Mouse (Mus musculus): Measurements from ENCODE around the gene Rtraf. TPM values are rescaled to one million over a fixed set of nuclear protein-coding genes. Genes with fewer than 3 reads are reported as not detected.

Gene Rtraf
- total and polyA plus RNA-seq, 3 experiments = 115 to 216 (median 163) TPM

DNA sequence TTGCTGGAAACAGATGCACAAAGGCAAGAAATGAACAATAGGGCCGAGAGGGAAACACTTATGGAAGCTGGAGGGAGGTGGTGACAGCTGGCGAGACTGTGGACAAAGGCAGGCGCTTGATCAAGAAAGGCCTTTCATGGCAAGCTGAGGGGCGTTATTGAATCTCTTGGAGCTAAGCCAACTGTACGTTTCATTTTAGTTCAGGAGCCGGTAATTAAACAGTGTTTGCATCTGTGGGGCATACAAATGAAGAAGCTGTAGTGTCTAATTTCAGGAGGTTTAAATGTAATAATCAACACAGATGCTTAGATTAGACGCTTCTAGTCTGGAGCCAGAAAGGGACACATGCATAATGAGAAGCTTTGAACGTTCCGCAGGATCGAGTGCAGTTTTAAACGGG, 1.9 kb upstream of the Rtraf start:
- Histone ChIP-seq H3K9me3 (replicated peaks; ENCODE audit: low read length) (peaks cover 6% of the 10 kb centered on the region), H3K27ac (ENCODE audit: insufficient read depth, low read depth) (no peak overlapping the region), H3K9ac (ENCODE audit: insufficient read depth, low read depth) (no peak overlapping the region), H3K79me2 (replicated peaks; ENCODE audit: control insufficient read depth, extremely low read depth, insufficient read depth, poor library complexity, severe bottlenecking) (peaks cover 20% of the 10 kb centered on the region), H3K36me3 (replicated peaks in 1 of 2; ENCODE audit: control insufficient read depth in 1 of 2, insufficient read depth in 1 of 2, low read length in 1 of 2) (peaks cover 9 to 15% of the 10 kb centered on the region in 2 experiments), H3K27me3 (replicated peaks) (peaks cover 4% of the 10 kb centered on the region), H3K4me2 (ENCODE audit: insufficient read depth, low read depth, poor library complexity, severe bottlenecking) (no peak overlapping the region), H3K4me1 (ENCODE audit: control insufficient read depth in 1 of 2, insufficient read depth in 2 of 2) (peaks cover 0 to 9% of the 10 kb centered on the region in 2 experiments; a peak in 3 of 4 replicates), H3K4me3 (replicated peaks in 1 of 3; ENCODE audit: low read depth in 2 of 3, low read length in 2 of 3, poor library complexity in 1 of 3) (no peak overlapping the region)
- in situ Hi-C loops (cut with MboI; ENCODE audit: low pct_ligation_motif_present, low pct_unique_long_range_greater_than_20kb, low sequenced_read_pairs) (loop anchor here (25.0 kb wide), 1 partner anchor 437 kb away; the partner anchor contains the start of gene Kcnk16), dilution Hi-C loops (cut with MboI; ENCODE audit: extremely low pct_ligation_motif_present, extremely low pct_unique_long_range_greater_than_20kb, low sequenced_read_pairs) (no loop called here)
- TF ChIP-seq GABPA (IDR thresholded peaks at IDR 0.05; ENCODE audit: insufficient replicate concordance, low read depth, low read length) = no peak
- no peak for TF ChIP-seq ELF1 (IDR thresholded peaks at IDR 0.05; ENCODE audit: low read depth, low read length)
- no peak for TF ChIP-seq POLR2AphosphoS2 (IDR thresholded peaks at IDR 0.05; ENCODE audit: low read depth, low read length)
- TF ChIP-seq UBTF (IDR thresholded peaks at IDR 0.05; ENCODE audit: low read depth, low read length) = no peak
- no peak for TF ChIP-seq ETS1 (conservative IDR thresholded peaks at IDR 0.05; ENCODE audit: low read depth, low read length)
- no peak for TF ChIP-seq SMC3 (IDR thresholded peaks at IDR 0.05; ENCODE audit: low read depth, low read length)
- no peak for TF ChIP-seq MAFK (IDR thresholded peaks at IDR 0.05; ENCODE audit: insufficient replicate concordance, low read length)
- no peak for TF ChIP-seq MXI1 (IDR thresholded peaks at IDR 0.05; ENCODE audit: low read depth, low read length)
- DNase-seq (ENCODE audit: extremely low read depth) = no peak

DNA sequence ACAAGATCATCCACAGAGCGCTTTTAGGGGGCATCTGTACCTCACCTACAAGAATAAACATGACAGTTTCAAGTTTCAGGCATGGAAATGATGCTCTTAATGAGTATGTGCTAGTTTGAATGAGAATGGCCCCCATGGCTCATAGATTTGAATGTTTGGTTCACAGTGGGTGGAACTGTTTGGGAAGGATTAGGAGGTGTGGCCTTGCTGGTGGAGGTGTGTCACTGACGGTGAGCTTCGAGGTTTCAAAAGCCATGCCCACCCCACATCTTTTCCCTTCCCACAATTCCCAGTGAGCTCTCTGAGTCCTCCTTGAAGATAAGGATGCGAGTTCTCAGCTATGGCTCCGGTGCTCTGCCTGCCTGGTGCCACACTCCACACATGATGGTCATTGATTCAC, 1.9 kb downstream of the Rtraf start:
- H3K4me1 ChIP-seq (ENCODE audit: control insufficient read depth in 1 of 2, insufficient read depth in 2 of 2) = peaks cover 0 to 9% of the 10 kb centered on the region in 2 experiments; a peak in 2 of 4 replicates
- peaks cover 6% of the 10 kb centered on the region for H3K9me3 ChIP-seq (replicated peaks; ENCODE audit: low read length)
- H3K27me3 ChIP-seq (replicated peaks) = no peaks in the 10 kb centered on the region
- dilution Hi-C loops (cut with MboI; ENCODE audit: extremely low pct_ligation_motif_present, extremely low pct_unique_long_range_greater_than_20kb, low sequenced_read_pairs) (no loop called here), in situ Hi-C loops (cut with MboI; ENCODE audit: low pct_ligation_motif_present, low pct_unique_long_range_greater_than_20kb, low sequenced_read_pairs) (no loop called here)
- no peak overlapping the region for H3K4me3 ChIP-seq (replicated peaks in 1 of 3; ENCODE audit: low read depth in 2 of 3, low read length in 2 of 3, poor library complexity in 1 of 3)
- H3K9ac ChIP-seq (ENCODE audit: insufficient read depth, low read depth) = no peak overlapping the region
- TF ChIP-seq USF1 (IDR thresholded peaks at IDR 0.05; ENCODE audit: low read depth, low read length) (no peak), SIN3A (IDR thresholded peaks at IDR 0.05; ENCODE audit: low read length) (no peak), POLR2A (IDR thresholded peaks at IDR 0.05; ENCODE audit: low read depth, low read length) (no peak), TCF12 (IDR thresholded peaks at IDR 0.05; ENCODE audit: low read depth, low read length) (no peak), ZMIZ1 (IDR thresholded peaks at IDR 0.05; ENCODE audit: low read depth, low read length) (no peak)
- peaks cover 25 to 42% of the 10 kb centered on the region in 2 experiments for H3K36me3 ChIP-seq (replicated peaks in 1 of 2; ENCODE audit: control insufficient read depth in 1 of 2, insufficient read depth in 1 of 2, low read length in 1 of 2)
- no peak overlapping the region for H3K27ac ChIP-seq (ENCODE audit: insufficient read depth, low read depth)
- no peak overlapping the region for H3K4me2 ChIP-seq (ENCODE audit: insufficient read depth, low read depth, poor library complexity, severe bottlenecking)
- H3K79me2 ChIP-seq (replicated peaks; ENCODE audit: control insufficient read depth, extremely low read depth, insufficient read depth, poor library complexity, severe bottlenecking) = peaks cover 24% of the 10 kb centered on the region
- DNase-seq (ENCODE audit: extremely low read depth) = no peak

- no peak overlapping the region for H3K4me2 ChIP-seq (ENCODE audit: insufficient read depth, low read depth, poor library complexity, severe bottlenecking)
- DNase-seq (ENCODE audit: extremely low read depth) = peak; percentile 74
- dilution Hi-C loops (cut with MboI; ENCODE audit: extremely low pct_ligation_motif_present, extremely low pct_unique_long_range_greater_than_20kb, low sequenced_read_pairs) = no loop called here
- H3K36me3 ChIP-seq (replicated peaks in 1 of 2; ENCODE audit: control insufficient read depth in 1 of 2, insufficient read depth in 1 of 2, low read length in 1 of 2) = peaks cover 53 to 78% of the 10 kb centered on the region in 2 experiments
- peaks cover 0 to 4% of the 10 kb centered on the region in 2 experiments; a peak in 2 of 4 replicates for H3K4me1 ChIP-seq (ENCODE audit: control insufficient read depth in 1 of 2, insufficient read depth in 2 of 2)
- H3K27ac ChIP-seq (ENCODE audit: insufficient read depth, low read depth) = no peak overlapping the region
- no peaks in the 10 kb centered on the region for H3K27me3 ChIP-seq (replicated peaks)
- in situ Hi-C loops (cut with MboI; ENCODE audit: low pct_ligation_motif_present, low pct_unique_long_range_greater_than_20kb, low sequenced_read_pairs) = no loop called here
- H3K9me3 ChIP-seq (replicated peaks; ENCODE audit: low read length) = peaks cover 6% of the 10 kb centered on the region
- peaks cover 19% of the 10 kb centered on the region for H3K79me2 ChIP-seq (replicated peaks; ENCODE audit: control insufficient read depth, extremely low read depth, insufficient read depth, poor library complexity, severe bottlenecking)
- H3K4me3 ChIP-seq (replicated peaks in 1 of 3; ENCODE audit: low read depth in 2 of 3, low read length in 2 of 3, poor library complexity in 1 of 3) = no peak overlapping the region
- H3K9ac ChIP-seq (ENCODE audit: insufficient read depth, low read depth) = no peak overlapping the region
- TF ChIP-seq MAX (IDR thresholded peaks at IDR 0.05; ENCODE audit: low read length) (0 out of 2 replicates have a peak, but pooled peaks have one; percentile 9), NELFE (IDR thresholded peaks at IDR 0.05; ENCODE audit: low read depth, low read length) (no peak), RAD21 (IDR thresholded peaks at IDR 0.05; ENCODE audit: low read depth, low read length) (peak; percentile 81), CTCF (conservative IDR thresholded peaks at IDR 0.05 in 1 of 2, IDR thresholded peaks at IDR 0.05 in 1 of 2; ENCODE audit: low read depth in 2 of 2, low read length in 2 of 2) (peak; percentile 85 to 92), SIN3A (IDR thresholded peaks at IDR 0.05; ENCODE audit: low read length) (no peak), NRF1 (IDR thresholded peaks at IDR 0.05; ENCODE audit: low read depth, low read length) (no peak), POLR2AphosphoS2 (IDR thresholded peaks at IDR 0.05; ENCODE audit: low read depth, low read length) (no peak), MAZ (IDR thresholded peaks at IDR 0.05; ENCODE audit: low read depth, low read length) (no peak), TBP (conservative IDR thresholded peaks at IDR 0.05; ENCODE audit: low read depth, low read length) (no peak), TCF12 (IDR thresholded peaks at IDR 0.05; ENCODE audit: low read depth, low read length) (no peak), SMC3 (IDR thresholded peaks at IDR 0.05; ENCODE audit: low read depth, low read length) (peak; percentile 75), ZC3H11A (IDR thresholded peaks at IDR 0.05; ENCODE audit: low read depth, low read length) (peak; percentile 18; the same call in 1 of the 2 replicates), MYC (IDR thresholded peaks at IDR 0.05; ENCODE audit: low read depth, low read length) (0 out of 2 replicates have a peak, but pooled peaks have one; percentile 39), EP300 (IDR thresholded peaks at IDR 0.05; ENCODE audit: low read length) (no peak), ELF1 (IDR thresholded peaks at IDR 0.05; ENCODE audit: low read depth, low read length) (no peak)
Measured at GRCm38 (mm10) chr14:19817949-19818348, 5.7 kb downstream of the Rtraf start.

Measured in CH12.LX (cell line).